Mouse (Mus musculus) stomach, postnatal 0 days (tissue): ENCODE data around the gene Med8. TPM values are rescaled to one million over a fixed set of nuclear protein-coding genes. Genes with fewer than 3 reads are reported as not detected.

Source experiments
- ATAC-seq: fragments of 200-750 bp; cut with Nextera tagmentation; 2 replicates; pipeline ENCODE4 v1.8.0; 2017; ENCODE audit not compliant: low FRiP score, low TSS enrichment
- DNase-seq: peaks from one replicate; pipeline ENCODE4 v3.0.0-alpha.2; 2016; ENCODE audit warnings: low spot score
- H3K27ac ChIP-seq: fragments of 300-500 bp; sonication (generic); replicated peaks from 2 replicates; pipeline ENCODE4 v1.5.1; 2014; ENCODE audit warnings: mild to moderate bottlenecking, control low read depth
- H3K27me3 ChIP-seq: fragments of 300-500 bp; sonication (generic); 2 replicates; pipeline ENCODE4 v1.6.1; 2014; ENCODE audit warnings: low read length; ENCODE audit not compliant: control insufficient read depth, insufficient read depth
- H3K36me3 ChIP-seq: fragments of 300-500 bp; sonication (generic); 2 replicates; pipeline ENCODE4 v1.6.1; 2014; ENCODE audit warnings: low read length, mixed read lengths; ENCODE audit not compliant: control insufficient read depth, insufficient read depth
- H3K4me1 ChIP-seq: fragments of 300-500 bp; sonication (generic); replicated peaks from 2 replicates; pipeline ENCODE4 v1.6.1; 2014; ENCODE audit warnings: antibody characterized with exemption; ENCODE audit not compliant: control insufficient read depth, insufficient read depth
- H3K4me2 ChIP-seq: fragments of 300-500 bp; sonication (generic); replicated peaks from 2 replicates; pipeline ENCODE4 v1.6.1; 2014; ENCODE audit warnings: low read depth, mild to moderate bottlenecking, control low read depth, moderate library complexity
- H3K4me3 ChIP-seq: fragments of 300-500 bp; sonication (generic); 2 replicates; pipeline ENCODE4 v1.5.1; 2014; ENCODE audit warnings: low read depth, low read length, control low read depth
- H3K9ac ChIP-seq: fragments of 300-500 bp; sonication (generic); 2 replicates; pipeline ENCODE4 v1.6.1; 2014; ENCODE audit warnings: mild to moderate bottlenecking, low read length, control low read depth, mixed read lengths
- H3K9me3 ChIP-seq: fragments of 300-500 bp; sonication (generic); 2 replicates; pipeline ENCODE4 v1.6.1; 2016; ENCODE audit warnings: low read length; ENCODE audit not compliant: control insufficient read depth
- CTCF ChIP-seq: IDR thresholded peaks from 2 replicates; pipeline ENCODE4 v1.5.1; 2016; ENCODE audit warnings: antibody characterized with exemption, low read depth, mild to moderate bottlenecking, moderate library complexity
- EP300 ChIP-seq: optimal IDR thresholded peaks from 2 replicates; pipeline ENCODE3; 2016; ENCODE audit warnings: antibody characterized with exemption
- WGBS: fragments of 180-500 bp; shearing (Covaris S2); extraction: QIAGEN DNeasy Blood & Tissue Kit; methylation state at CpG from one replicate; pipeline ENCODE4 v1.1.7; 2014; 5-methylcytosine and 5-hydroxymethylcytosine counted together
- polyA plus RNA-seq: library from polyadenylated mRNA; unstranded; fragments of >200 nt; fragmentation: Nextera tagmentation; extraction: Ambion mirVana; gene quantifications from 2 replicates; pipeline ENCODE4 v1.2.1, GENCODE M21; 2015

The Med8 gene
- polyA plus RNA-seq, 1 experiment from 2014 or later: 86.7 TPM

GRCm38 (mm10) chr4:118364641-118365040, 44.5 kb upstream of the Med8 start:
- Histone ChIP-seq H3K4me3 (no peak overlapping the region), H3K9ac (no peak overlapping the region), H3K4me1 (no peaks in the 10 kb centered on the region), H3K27me3 (no peaks in the 10 kb centered on the region), H3K36me3 (peaks cover 31% of the 10 kb centered on the region), H3K27ac (no peak overlapping the region), H3K4me2 (no peak overlapping the region), H3K9me3 (no peaks in the 10 kb centered on the region)
- no peak for DNase-seq
- ATAC-seq: no peak
- 93% methylated on average over 13 of the region's 13 CpGs for WGBS
- TF ChIP-seq CTCF (no peak), EP300 (no peak)

- no peak for DNase-seq
- H3K4me1 ChIP-seq: no peaks in the 10 kb centered on the region
- no peak for ATAC-seq
- H3K9ac ChIP-seq: no peak overlapping the region
- H3K36me3 ChIP-seq: peaks cover 38% of the 10 kb centered on the region
- H3K9me3 ChIP-seq: no peaks in the 10 kb centered on the region
- H3K4me2 ChIP-seq: no peak overlapping the region
- H3K4me3 ChIP-seq: no peak overlapping the region
- WGBS: 90% methylated on average over 14 of the region's 14 CpGs
- no peak for TF ChIP-seq EP300
- no peak for TF ChIP-seq CTCF
- no peaks in the 10 kb centered on the region for H3K27me3 ChIP-seq
- no peak overlapping the region for H3K27ac ChIP-seq
Measured at GRCm38 (mm10) chr4:118365991-118366390, 43.1 kb upstream of the Med8 start.

GRCm38 (mm10) chr4:118367551-118367950, 41.6 kb upstream of the Med8 start:
- no peak for TF ChIP-seq EP300
- TF ChIP-seq CTCF: no peak
- no peaks in the 10 kb centered on the region for H3K4me1 ChIP-seq
- DNase-seq (no peak), ATAC-seq (no peak)
- WGBS: 88% methylated on average over 12 of the region's 12 CpGs
- peaks cover 40% of the 10 kb centered on the region for H3K36me3 ChIP-seq
- H3K9ac ChIP-seq: no peak overlapping the region
- no peak overlapping the region for H3K4me2 ChIP-seq
- no peaks in the 10 kb centered on the region for H3K9me3 ChIP-seq
- H3K27ac ChIP-seq: no peak overlapping the region
- H3K27me3 ChIP-seq: no peaks in the 10 kb centered on the region
- no peak overlapping the region for H3K4me3 ChIP-seq

GRCm38 (mm10) chr4:118368616-118369015, 40.5 kb upstream of the Med8 start:
- Histone ChIP-seq H3K9ac (no peak overlapping the region), H3K36me3 (peaks cover 42% of the 10 kb centered on the region), H3K4me1 (no peaks in the 10 kb centered on the region), H3K27ac (no peak overlapping the region), H3K4me3 (no peak overlapping the region), H3K9me3 (no peaks in the 10 kb centered on the region), H3K27me3 (no peaks in the 10 kb centered on the region), H3K4me2 (no peak overlapping the region)
- no peak for TF ChIP-seq EP300
- no peak for ATAC-seq
- WGBS: 85% methylated on average over 3 of the region's 3 CpGs
- DNase-seq: no peak

GRCm38 (mm10) chr4:118371822-118372221, 37.3 kb upstream of the Med8 start:
- H3K27ac ChIP-seq: no peak overlapping the region
- WGBS: 90% methylated on average over 13 of the region's 13 CpGs
- peaks cover 49% of the 10 kb centered on the region for H3K36me3 ChIP-seq

GRCm38 (mm10) chr4:118375999-118376398, 33.1 kb upstream of the Med8 start:
- 95% methylated on average over 6 of the region's 6 CpGs for WGBS
- ATAC-seq (no peak), DNase-seq (no peak)
- Histone ChIP-seq H3K9me3 (no peaks in the 10 kb centered on the region), H3K4me2 (no peak overlapping the region), H3K4me1 (no peaks in the 10 kb centered on the region), H3K9ac (no peak overlapping the region), H3K27ac (no peak overlapping the region), H3K27me3 (no peaks in the 10 kb centered on the region), H3K36me3 (peaks cover 43% of the 10 kb centered on the region), H3K4me3 (no peak overlapping the region)
- TF ChIP-seq CTCF (no peak), EP300 (no peak)

More at GRCm38 (mm10) chr4:118371822-118372221, 37.3 kb upstream of the Med8 start:
- DNase-seq (no peak), ATAC-seq (no peak)
- no peak overlapping the region for H3K9ac ChIP-seq
- no peaks in the 10 kb centered on the region for H3K9me3 ChIP-seq
- no peaks in the 10 kb centered on the region for H3K27me3 ChIP-seq
- H3K4me1 ChIP-seq: no peaks in the 10 kb centered on the region
- no peak overlapping the region for H3K4me3 ChIP-seq
- no peak overlapping the region for H3K4me2 ChIP-seq
- no peak for TF ChIP-seq CTCF
- no peak for TF ChIP-seq EP300
